Mouse (Mus musculus) liver, embryonic 14.5 days (tissue): Measurements from ENCODE around the gene Pgap3. TPM values are rescaled to one million over a fixed set of nuclear protein-coding genes. Genes with fewer than 3 reads are reported as not detected.

ENCODE experiments used
- ATAC-seq: fragments of 200-750 bp; cut with Nextera tagmentation; 2 replicates; pipeline ENCODE4 v1.8.0; 2017; ENCODE audit warnings: moderate number of reproducible peaks, mild to moderate bottlenecking, moderate library complexity; ENCODE audit not compliant: insufficient read depth
- DNase-seq, 3 experiments: peaks; one replicate each; pipeline ENCODE4 v3.0.0-alpha.2; 2012 to 2013; ENCODE audit warnings: low read depth in 3 of 3, low spot score in 3 of 3
- H3K27ac ChIP-seq: fragments of 300-500 bp; sonication (generic); 2 replicates; pipeline ENCODE4 v1.5.1; 2014; ENCODE audit warnings: moderate library complexity, mild to moderate bottlenecking, control low read depth, inconsistent platforms
- H3K27me3 ChIP-seq: fragments of 300-500 bp; sonication (generic); 2 replicates; pipeline ENCODE4 v1.6.1; 2014; ENCODE audit warnings: mild to moderate bottlenecking, low read length, moderate library complexity; ENCODE audit not compliant: control insufficient read depth, insufficient read depth
- H3K36me3 ChIP-seq: fragments of 300-500 bp; sonication (generic); replicated peaks from 2 replicates; pipeline ENCODE4 v1.6.1; 2014; ENCODE audit warnings: low read depth; ENCODE audit not compliant: control insufficient read depth, insufficient read depth
- H3K4me1 ChIP-seq, 2 experiments: fragments of 200-500 bp in 1 of 2; fragments of 300-500 bp in 1 of 2; sonication (generic) in 1 of 2; replicated peaks; 2 replicates each; pipeline ENCODE4 v1.6.1; 2012 to 2014; ENCODE audit warnings: antibody characterized with exemption in 1 of 2, inconsistent platforms in 1 of 2, low read length in 1 of 2; ENCODE audit not compliant: control insufficient read depth in 2 of 2, insufficient read depth in 2 of 2
- H3K4me2 ChIP-seq: fragments of 300-500 bp; sonication (generic); 2 replicates; pipeline ENCODE4 v1.6.1; 2014; ENCODE audit warnings: low read depth, mild to moderate bottlenecking, control low read depth, moderate library complexity
- H3K4me3 ChIP-seq, 2 experiments: fragments of 200-500 bp in 1 of 2; fragments of 300-500 bp in 1 of 2; sonication (generic) in 1 of 2; 2 replicates each; pipeline ENCODE4 v1.5.1; 2012 to 2014; ENCODE audit warnings: low read depth in 2 of 2, low read length in 2 of 2, mild to moderate bottlenecking in 2 of 2, control low read depth in 1 of 2, inconsistent platforms in 1 of 2, moderate library complexity in 1 of 2; ENCODE audit not compliant: insufficient read depth in 1 of 2
- H3K9ac ChIP-seq: fragments of 300-500 bp; sonication (generic); replicated peaks from 2 replicates; pipeline ENCODE4 v1.6.1; 2014; ENCODE audit warnings: mild to moderate bottlenecking, control low read depth, moderate library complexity
- H3K9me3 ChIP-seq: fragments of 300-500 bp; sonication (generic); 2 replicates; pipeline ENCODE4 v1.6.1; 2016; ENCODE audit warnings: low read length, mixed read lengths; ENCODE audit not compliant: control insufficient read depth
- CTCF ChIP-seq: IDR thresholded peaks from 2 replicates; pipeline ENCODE4 v1.5.1; 2016; ENCODE audit warnings: antibody characterized with exemption, low read depth, control low read depth
- EP300 ChIP-seq: IDR thresholded peaks from 2 replicates; pipeline ENCODE4 v1.6.1; 2016; ENCODE audit warnings: antibody characterized with exemption, low read depth
- WGBS: fragments of 180-500 bp; shearing (Covaris S2); extraction: QIAGEN DNeasy Blood & Tissue Kit; methylation state at CpG from one replicate; pipeline ENCODE4 v1.1.7; 2014; ENCODE audit not compliant: insufficient replicate concordance; 5-methylcytosine and 5-hydroxymethylcytosine counted together
- polyA plus RNA-seq, 2 experiments: library from polyadenylated mRNA; depleted of rRNA in 1 of 2; stranded (reverse) in 1 of 2; unstranded in 1 of 2; fragments of >200 nt; fragmentation: Nextera tagmentation in 1 of 2; extraction: Ambion mirVana in 1 of 2; gene quantifications; 2 replicates each; pipeline versions ENCODE4 v1.2.1 to v1.2.3; 2012 to 2014

Pgap3 gene
- polyA plus RNA-seq, 2 experiments, result 3.3 to 3.4 TPM

DNA sequence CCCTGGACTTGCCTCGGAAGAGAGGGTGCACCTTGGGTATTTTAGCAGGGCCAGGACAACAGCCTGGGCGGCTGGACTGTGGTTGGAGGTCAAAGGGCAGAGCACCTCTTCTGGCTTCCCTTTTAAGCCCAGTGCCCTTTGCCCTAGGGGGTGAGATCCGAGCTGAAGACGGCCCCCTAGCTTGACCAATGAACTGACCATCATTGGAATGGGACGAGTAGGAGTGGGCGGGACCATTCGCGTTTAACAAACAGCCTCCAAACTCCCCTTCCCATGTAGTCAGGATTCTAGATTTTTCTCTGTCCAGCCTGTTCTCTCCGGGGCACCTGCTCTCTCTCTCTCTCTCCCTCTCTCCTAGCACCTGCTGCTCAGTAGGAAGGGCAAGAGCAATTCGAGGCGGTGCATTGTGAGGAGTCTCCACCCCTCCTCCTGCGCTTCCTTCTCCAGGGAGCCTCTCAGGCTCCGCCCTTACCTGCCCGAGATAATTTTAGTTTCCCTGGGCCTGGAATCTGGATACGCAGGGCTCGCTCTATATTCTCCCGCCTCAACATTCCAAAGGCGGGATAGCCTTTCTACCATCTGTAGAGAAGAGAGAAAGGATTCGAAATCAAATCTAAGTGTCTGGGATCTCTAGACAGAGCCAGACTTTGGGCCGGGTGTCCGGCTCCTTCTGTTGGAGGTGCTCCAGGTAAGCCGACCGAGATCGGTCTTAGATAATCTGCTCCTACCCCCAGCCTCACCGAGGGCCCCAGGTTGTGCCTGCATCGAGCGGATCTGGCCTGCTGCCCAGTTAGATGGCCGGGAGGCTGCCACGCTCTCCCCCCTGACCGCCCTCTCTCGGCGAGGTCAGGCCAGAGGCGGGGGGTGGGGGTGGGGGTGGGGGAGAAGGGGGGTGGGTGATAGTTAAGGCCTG is 46.5 kb upstream of the Pgap3 start:
- peak overlapping the region; percentile 36 to 71 for H3K4me3 ChIP-seq
- peak overlapping the region; percentile 13; the same call in 1 of the 2 replicates for H3K9ac ChIP-seq
- no peaks in the 10 kb centered on the region for H3K36me3 ChIP-seq
- WGBS, result 9% methylated on average over 33 of the region's 33 CpGs
- H3K27me3 ChIP-seq, result peaks cover 26% of the 10 kb centered on the region
- H3K9me3 ChIP-seq, result no peaks in the 10 kb centered on the region
- DNase-seq (peak in 2 of 3 experiments; percentile 26 to 39), ATAC-seq (peak; percentile 64)
- peak overlapping the region; percentile 37 for H3K27ac ChIP-seq
- H3K4me2 ChIP-seq, result peak overlapping the region; percentile 13
- H3K4me1 ChIP-seq, result peaks cover 0 to 7% of the 10 kb centered on the region in 2 experiments; a peak in 2 of 4 replicates
- TF ChIP-seq CTCF (no peak), EP300 (peak; percentile 9; the same call in 1 of the 2 replicates)

DNA sequence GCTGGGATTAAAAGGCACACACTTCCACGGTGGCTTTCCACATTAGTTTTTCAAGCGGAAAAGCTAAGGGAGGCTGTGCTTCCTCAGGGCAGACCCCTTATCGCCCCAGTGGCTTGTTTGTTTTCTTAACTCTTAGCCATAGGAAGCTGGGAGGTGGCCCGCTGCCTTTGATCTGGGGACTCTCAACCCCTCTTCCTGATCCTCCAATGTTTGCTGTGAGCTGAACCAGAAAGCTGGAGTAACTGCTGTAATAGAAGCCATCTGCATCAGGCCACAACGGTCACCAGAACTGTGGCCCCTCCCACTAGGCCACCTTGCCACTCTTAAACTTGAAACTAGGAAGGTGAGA is 45.9 kb upstream of the Pgap3 start, which contains the start of gene Grb7:
Gene Grb7, plus strand, starts transcription at position 182 of the 349 bp plus-strand sequence.
- DNase-seq (no peak), ATAC-seq (peak; percentile 41)
- H3K36me3 ChIP-seq, result no peaks in the 10 kb centered on the region
- H3K9me3 ChIP-seq, result no peaks in the 10 kb centered on the region
- peaks cover 0 to 7% of the 10 kb centered on the region in 2 experiments; a peak in 2 of 4 replicates for H3K4me1 ChIP-seq
- 7% methylated on average over 5 of the region's 5 CpGs for WGBS
- H3K27ac ChIP-seq, result peak within 1 kb of the TSS; percentile 37
- no peak for TF ChIP-seq EP300
- no peak for TF ChIP-seq CTCF
- peaks cover 26% of the 10 kb centered on the region for H3K27me3 ChIP-seq
- peak within 1 kb of the TSS; percentile 13; the same call in 1 of the 2 replicates for H3K9ac ChIP-seq
- peak within 1 kb of the TSS; percentile 13 for H3K4me2 ChIP-seq
- peak within 1 kb of the TSS; percentile 36 to 50 for H3K4me3 ChIP-seq

DNA sequence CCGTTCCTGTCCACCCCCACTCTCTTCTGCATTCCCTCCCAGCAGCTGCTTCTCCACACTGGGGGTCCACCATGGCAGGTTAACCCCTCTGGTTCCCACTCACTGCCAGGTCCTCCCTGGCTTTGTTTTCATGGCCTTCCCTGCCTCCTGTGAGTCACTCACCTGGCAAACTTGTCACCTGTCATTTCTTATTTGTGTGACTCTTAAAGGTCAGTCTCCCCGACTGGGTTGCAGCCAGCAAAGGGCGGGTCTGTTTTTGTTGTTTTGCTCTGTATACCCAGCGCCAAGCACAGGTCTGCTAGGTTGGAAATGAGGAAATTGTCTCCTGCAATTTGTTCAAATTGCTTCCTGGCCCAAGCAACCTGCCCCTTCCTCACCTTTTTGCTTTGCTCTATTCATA is 45.4 kb upstream of the Pgap3 start:
- Histone ChIP-seq H3K4me3 (no peak overlapping the region), H3K36me3 (no peaks in the 10 kb centered on the region), H3K4me2 (0 out of 2 replicates have a peak overlapping the region, but pooled peaks have one; percentile 13), H3K9me3 (no peaks in the 10 kb centered on the region), H3K9ac (no peak overlapping the region), H3K27ac (peak overlapping the region; percentile 31; the same call in 1 of the 2 replicates), H3K27me3 (peaks cover 26% of the 10 kb centered on the region), H3K4me1 (peaks cover 0 to 7% of the 10 kb centered on the region in 2 experiments; a peak in 2 of 4 replicates)
- ATAC-seq (no peak), DNase-seq (no peak)
- WGBS, result 30% methylated on average over 4 of the region's 4 CpGs
- no peak for TF ChIP-seq CTCF
- TF ChIP-seq EP300, result no peak

DNA sequence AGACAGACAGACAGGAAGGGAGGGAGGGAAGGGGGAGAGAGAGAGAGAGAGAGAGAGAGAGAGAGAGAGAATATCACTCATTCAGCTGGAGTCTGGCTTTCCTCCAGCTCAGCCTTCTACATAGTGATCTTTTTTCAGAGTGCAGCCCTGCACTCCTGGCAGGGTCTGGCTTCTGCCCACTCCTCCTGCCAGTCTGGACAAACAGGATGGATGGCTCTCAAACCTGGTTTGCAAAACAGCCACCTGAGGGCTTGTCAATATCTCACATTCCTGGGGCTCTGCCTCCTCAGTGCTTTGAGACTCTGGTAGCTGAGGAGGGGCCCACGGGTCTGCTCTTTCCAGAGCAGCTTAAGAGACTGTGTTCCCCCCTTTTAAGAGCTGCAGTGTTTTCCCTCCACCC is 44.9 kb upstream of the Pgap3 start:
- WGBS, result 6% methylated on average over 1 of the region's 1 CpGs

DNA sequence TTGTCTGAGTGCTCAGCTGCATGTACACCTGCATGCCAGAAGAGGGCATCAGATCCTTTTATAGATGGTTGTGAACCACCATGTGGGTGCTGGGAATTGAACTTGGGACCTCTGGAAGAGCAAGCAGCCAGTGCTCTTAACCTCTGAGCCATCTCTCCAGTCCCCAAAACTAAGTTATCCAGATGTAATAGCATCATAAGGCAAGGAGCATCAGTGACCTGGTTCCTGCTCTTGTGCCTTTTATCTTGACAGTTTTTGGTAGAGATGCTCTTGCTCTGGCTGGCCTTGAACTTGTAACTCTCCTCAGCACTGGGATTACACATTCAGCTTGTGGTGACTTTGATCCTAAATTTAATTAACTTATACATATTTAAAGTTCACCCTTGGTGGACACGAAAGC is 43.4 kb upstream of the Pgap3 start:
- H3K4me3 ChIP-seq, result no peak overlapping the region
- H3K36me3 ChIP-seq, result no peaks in the 10 kb centered on the region
- ATAC-seq (no peak), DNase-seq (no peak)
- H3K9ac ChIP-seq, result no peak overlapping the region
- no peak overlapping the region for H3K4me2 ChIP-seq
- TF ChIP-seq EP300 (no peak), CTCF (no peak)
- WGBS, result 75% methylated on average over 1 of the region's 1 CpGs
- H3K4me1 ChIP-seq, result peaks cover 0 to 7% of the 10 kb centered on the region in 2 experiments; a peak in 2 of 4 replicates
- H3K27me3 ChIP-seq, result peaks cover 26% of the 10 kb centered on the region
- no peak overlapping the region for H3K27ac ChIP-seq
- H3K9me3 ChIP-seq, result no peaks in the 10 kb centered on the region

More for the DNA sequence above, 44.9 kb upstream of the Pgap3 start:
- no peak overlapping the region for H3K9ac ChIP-seq
- H3K4me3 ChIP-seq, result no peak overlapping the region
- TF ChIP-seq EP300, result no peak
- TF ChIP-seq CTCF, result no peak
- H3K4me2 ChIP-seq, result no peak overlapping the region
- no peak overlapping the region; the same call in 1 of the 2 replicates for H3K27ac ChIP-seq
- DNase-seq (no peak), ATAC-seq (no peak)
- no peaks in the 10 kb centered on the region for H3K9me3 ChIP-seq
- peaks cover 26% of the 10 kb centered on the region for H3K27me3 ChIP-seq
- H3K36me3 ChIP-seq, result no peaks in the 10 kb centered on the region
- peaks cover 0 to 7% of the 10 kb centered on the region in 2 experiments; a peak in 2 of 4 replicates for H3K4me1 ChIP-seq
